Mouse (Mus musculus): ENCODE data around the gene Gimd1.

The Gimd1 gene

DNA sequence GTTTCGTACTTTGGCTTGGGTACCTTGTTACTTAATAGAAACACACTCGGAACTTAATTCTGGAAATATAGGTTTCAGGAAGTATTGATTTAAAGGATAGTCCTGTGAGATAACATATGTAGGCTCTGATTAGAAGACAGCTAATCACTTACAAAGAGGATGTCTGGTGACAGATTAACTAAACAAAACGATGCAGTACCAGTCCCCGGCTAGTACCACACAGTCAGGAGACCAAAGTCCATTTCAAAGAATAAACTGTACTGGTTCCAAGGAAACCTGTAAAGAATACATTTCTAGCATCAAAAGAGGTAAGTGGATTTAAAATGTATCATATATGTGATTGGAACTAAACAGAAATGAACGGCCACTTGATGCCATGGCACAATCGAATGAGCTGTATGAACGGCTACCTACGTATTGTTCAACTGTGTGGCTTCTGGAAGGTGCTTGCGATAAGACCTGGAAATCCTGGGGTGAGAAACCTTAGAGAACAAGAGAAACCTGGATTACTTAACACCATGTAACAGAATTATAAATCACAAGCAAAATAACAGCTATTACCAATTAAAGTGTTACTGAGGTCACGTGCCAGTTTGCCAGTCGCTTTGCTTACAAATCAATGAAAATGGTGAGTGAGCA, at the start of gene Gimd1:
Gene Gimd1, plus strand, starts transcription at position 220 of the 639 bp plus-strand sequence.
- DNase-seq (ENCODE audit: low spot score in 2 of 2) = no peak

DNA sequence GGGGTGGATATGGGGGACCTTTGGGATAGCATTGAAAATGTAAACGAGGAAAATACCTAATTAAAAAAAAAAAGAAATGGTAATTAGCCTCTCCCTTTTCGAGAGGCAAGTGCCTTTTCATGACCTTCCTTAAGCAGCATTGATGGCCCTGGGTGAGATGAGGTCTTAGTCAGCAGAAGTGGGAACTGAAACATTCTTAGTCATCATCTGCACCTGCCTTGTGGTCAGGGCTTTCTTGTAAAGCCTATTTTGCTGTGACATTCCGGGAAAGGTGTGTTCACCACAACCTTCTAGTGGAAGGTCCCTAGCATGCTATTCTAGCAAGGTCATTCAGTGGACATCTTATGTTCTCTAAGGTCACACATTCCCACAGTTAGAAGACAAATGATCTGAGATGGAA, 48.4 kb upstream of the Gimd1 start:
- DNase-seq (ENCODE audit: low spot score in 2 of 2) = no peak

DNA sequence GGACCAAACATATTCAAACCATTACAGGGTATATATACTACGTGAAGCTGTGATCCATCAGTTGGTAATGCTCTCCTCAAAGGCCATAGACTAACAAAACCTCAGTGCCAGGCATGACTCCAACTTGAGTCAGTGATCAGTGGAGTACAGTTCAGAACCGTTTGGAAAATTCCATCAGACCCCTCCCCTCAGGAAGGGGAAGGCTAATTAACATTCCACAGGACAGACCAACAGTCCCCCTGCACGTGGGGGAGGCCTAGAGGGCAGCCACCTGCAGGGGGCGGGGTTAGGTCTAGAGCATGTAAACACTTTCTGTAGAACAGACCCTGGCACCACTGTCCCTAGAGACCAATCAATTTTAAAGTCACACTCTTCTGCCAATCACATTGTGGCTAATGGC, 47.3 kb upstream of the Gimd1 start:
- DNase-seq (ENCODE audit: low spot score in 2 of 2) = no peak

DNA sequence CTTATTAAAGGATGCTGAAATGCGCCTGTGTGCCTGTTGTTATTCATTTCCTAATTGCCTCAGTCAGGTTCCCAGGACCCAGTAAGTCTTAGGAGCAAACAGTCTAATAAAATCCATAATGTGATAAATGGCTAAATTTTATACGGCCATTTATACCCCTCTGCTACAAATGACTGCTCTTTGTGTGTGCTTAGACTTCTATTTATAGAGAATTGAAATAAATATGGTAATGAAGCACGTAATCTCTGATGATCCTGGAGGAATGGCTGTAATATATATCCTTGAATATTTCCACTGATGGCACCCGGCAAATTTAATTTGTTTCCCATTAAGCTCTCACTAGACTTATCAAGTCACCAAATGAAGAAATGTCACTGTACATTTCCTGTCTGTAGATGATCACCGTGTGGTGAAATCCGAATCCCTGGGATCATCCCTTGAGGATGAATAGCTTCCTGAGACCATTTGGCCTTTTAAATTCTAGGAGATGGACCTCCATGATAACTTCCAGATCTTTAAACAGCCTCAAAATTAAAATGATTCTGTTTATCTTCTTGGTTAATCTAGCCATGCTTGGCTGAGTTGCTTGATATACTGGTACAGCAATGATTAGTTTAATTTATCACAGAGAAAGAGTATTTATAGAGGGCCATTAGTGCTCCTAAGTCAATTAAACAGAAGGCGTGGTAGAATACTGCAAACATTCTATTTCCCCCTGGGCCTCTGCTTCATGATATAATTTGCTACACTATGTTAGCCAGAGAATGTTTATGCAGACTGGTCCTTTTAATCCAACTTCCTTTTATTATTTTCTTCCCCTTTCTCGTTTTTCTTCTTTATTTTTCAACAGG, 44.3 kb upstream of the Gimd1 start:
- no peak for DNase-seq (ENCODE audit: low spot score in 2 of 2)

DNA sequence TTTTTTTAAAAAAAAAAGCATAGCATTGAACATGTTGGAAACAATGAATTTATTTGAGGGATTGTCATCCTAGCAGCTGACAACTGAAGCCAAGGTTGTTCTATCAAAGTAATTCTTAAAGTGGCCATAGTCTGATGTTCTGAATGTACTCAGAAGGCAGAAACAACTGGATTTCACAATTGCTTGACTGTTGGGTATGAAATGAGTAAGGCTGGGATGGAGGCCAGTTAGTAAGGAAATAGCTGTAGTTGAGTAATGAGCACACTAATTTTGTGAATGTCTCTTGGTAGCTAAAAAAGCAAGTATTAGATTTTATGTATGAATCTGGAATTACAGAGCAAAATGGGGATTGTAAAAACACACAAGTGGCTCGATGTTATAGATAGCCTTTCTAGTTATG, 41.5 kb upstream of the Gimd1 start:
- DNase-seq (ENCODE audit: low spot score in 2 of 2) = no peak

DNA sequence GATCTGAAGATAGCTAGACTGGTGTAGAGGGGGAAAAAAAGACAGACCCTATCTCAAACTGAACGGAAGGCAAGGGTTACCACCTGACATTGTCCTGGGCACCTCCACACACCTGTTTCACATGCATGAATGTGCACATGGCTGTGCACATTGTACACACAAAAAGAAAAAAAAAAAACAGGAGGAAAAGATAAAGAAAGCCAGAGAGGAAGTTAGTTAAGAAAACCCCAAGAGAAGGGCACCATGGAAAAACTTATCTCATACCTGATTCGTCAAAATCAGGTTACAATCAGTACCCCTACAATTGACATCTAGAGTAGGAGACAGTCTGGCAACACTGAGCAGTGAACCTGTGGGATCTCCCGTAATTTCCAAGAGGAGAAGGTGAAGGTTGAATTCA, 39.6 kb upstream of the Gimd1 start:
- DNase-seq (ENCODE audit: low spot score in 2 of 2) = no peak

GRCm38 (mm10) chr3:132590604-132591003, 39.0 kb upstream of the Gimd1 start:
- no peak for DNase-seq (ENCODE audit: low spot score in 2 of 2)

DNA sequence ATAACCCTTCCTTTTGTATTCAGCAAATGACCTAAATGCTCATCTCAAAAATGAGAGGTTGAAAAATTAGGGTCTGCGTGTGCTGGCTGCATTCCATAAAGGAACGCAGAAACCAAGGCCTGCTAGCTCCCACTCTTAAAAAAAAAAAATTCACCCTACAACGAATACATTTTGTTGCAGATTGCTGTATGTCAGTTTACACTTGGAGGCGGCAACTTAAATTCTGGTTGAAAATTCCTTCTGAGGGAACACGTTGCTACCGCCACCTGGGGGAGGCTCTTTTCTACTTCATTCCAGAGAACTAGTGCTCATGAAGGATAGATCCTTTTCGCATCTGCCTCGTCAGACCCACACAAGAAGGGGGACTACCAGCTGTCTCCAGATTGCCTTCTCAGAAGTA, 879 bp upstream of the Gimd1 start:
- DNase-seq (ENCODE audit: low spot score in 2 of 2) = no peak

DNA sequence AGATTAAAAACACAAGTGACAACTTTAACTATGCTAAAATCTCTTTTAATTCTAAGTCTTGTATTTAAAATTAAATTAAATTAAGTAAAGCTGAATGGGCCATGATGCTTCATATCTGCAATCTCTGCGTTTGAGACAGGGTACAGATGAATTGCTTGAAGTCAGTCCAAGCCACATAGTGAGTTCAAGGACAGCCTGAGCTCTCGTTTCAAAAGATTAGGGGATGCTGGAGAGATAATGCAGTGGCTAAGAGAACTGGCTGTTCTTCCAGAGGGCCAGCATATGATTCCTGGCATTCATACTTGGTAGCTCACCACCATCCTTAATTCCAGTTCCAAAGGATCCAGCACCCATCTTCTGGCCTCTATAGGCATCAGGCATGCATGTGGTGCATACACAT, 3.6 kb downstream of the Gimd1 start:
- DNase-seq (ENCODE audit: low spot score in 2 of 2) = no peak

DNA sequence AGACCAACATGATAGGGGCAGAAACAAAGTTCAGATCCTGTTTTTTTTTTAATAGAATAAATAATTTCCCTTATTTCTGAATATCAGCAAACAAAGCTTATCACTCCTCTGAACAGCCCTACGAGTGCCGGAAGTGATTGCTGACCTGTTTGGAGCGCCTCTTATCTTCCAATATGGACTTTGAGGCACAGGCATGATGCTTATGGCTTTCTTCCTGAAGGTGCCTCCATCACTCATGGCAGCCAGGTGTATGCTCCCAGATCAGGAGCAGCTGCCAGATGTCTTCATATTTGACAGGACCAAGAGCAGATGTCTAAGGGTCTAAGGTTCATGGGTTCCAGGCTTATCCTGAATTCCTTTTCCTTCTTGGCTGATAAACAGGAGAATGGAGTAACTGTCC, 7.5 kb downstream of the Gimd1 start:
- DNase-seq (ENCODE audit: low spot score in 2 of 2) = no peak

GRCm38 (mm10) chr3:132644071-132644470, 14.5 kb downstream of the Gimd1 start:
- DNase-seq (ENCODE audit: low spot score in 2 of 2) = no peak

DNA sequence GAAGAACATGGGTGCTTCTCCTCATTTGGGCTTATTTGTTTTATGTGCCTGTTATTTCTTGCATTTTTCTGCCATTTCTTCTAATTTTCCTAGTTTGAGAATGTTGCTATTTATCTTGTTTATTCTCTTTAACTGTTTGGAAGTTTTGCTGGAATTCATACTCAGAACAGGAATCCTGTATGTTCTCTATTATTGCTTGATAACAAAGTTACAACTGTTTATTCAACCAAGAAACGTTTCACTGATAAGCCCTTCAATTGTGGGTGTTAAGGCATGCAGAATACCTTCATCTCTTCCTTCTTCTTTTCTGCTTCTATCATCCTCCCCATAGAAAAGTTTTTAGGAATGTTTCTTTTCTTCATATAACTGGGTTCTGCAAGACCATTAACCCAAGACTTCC, 17.2 kb downstream of the Gimd1 start:
- no peak for DNase-seq (ENCODE audit: low spot score in 2 of 2)

GRCm38 (mm10) chr3:132649368-132649767, 19.7 kb downstream of the Gimd1 start:
- no peak for DNase-seq (ENCODE audit: low spot score in 2 of 2)

GRCm38 (mm10) chr3:132650191-132650590, 20.6 kb downstream of the Gimd1 start:
- no peak for DNase-seq (ENCODE audit: low spot score in 2 of 2)

DNA sequence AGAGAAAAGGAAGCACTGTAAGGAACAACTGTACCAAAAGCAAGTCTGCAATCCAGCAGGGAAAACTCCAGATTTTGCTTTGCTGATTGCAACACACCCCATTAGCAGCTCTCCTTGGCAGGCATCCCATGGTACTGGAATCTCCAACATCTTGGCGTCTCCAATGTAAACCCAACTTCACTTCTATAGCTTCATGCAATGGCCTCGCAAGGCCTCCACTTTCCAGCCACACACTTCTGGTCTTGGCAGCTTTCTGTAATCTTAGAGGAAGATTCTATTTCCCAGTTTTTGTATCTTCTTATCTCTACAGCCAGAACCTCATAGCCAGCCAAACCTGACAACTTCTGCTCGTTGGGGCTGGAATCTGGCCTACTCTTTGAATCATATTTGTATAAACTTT, 22.2 kb downstream of the Gimd1 start:
- no peak for DNase-seq (ENCODE audit: low spot score in 2 of 2)

GRCm38 (mm10) chr3:132653959-132654358, 24.3 kb downstream of the Gimd1 start:
- no peak for DNase-seq (ENCODE audit: low spot score in 2 of 2)

- no peak for DNase-seq (ENCODE audit: low spot score in 2 of 2)
Measured at GRCm38 (mm10) chr3:132655955-132656354, 26.3 kb downstream of the Gimd1 start.

- no peak for DNase-seq (ENCODE audit: low spot score in 2 of 2)
Measured at GRCm38 (mm10) chr3:132677494-132677893, 47.9 kb downstream of the Gimd1 start.

- DNase-seq (ENCODE audit: low spot score in 2 of 2) = peak; percentile 88 to 92
Measured at GRCm38 (mm10) chr3:132683447-132684230, 54.0 kb downstream of the Gimd1 start, which contains the start of gene Tbck. TSS of gene Tbck (plus strand) at chr3:132684144.

DNA sequence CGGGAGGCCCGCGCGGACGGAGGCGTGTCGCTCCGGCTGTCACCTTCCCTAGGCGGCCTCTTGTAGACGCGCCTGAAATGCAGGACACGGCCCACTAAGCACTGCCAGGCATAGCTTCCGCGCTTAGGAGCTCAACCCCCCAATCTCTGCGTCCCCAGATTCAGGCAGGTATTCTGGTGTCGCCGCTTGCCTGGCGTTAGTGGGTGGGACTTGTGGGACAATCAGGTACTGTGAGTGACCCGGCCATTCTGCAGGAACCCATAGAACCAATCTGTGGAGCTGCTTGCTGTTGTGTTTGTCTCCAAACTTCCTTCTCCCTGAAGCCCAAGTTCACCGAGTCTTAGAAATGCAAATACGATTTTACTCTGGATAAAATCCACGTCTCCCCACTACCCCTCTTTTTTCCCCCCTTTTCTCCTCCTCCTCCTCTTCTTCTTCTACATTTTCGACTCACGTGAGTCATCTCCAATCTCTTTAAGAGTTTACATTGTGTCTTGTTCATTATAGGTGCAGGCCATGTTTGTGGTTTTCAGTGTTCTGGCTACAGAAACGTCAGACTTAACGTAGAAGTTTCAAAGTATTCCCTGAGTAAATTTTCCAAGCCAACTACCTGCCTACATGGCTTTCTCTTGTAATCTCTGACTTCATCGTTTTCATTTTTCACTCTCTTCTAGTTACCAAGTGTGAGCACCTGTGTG, 54.8 kb downstream of the Gimd1 start, which contains the start of gene Aimp1:
Gene Aimp1, minus strand, starts transcription at position 140 of the 698 bp plus-strand sequence.
- no peak for DNase-seq (ENCODE audit: low spot score in 2 of 2)
